Mouse (Mus musculus) midbrain, embryonic 13.5 days (tissue): ENCODE data around the gene Gm15155. TPM values are rescaled to one million over a fixed set of nuclear protein-coding genes. Genes with fewer than 3 reads are reported as not detected.

Experiments
- ATAC-seq: fragments of 200-750 bp; cut with Nextera tagmentation; 2 replicates; pipeline ENCODE4 v1.8.0; 2017; ENCODE audit warnings: mild to moderate bottlenecking, moderate TSS enrichment, moderate library complexity
- H3K27ac ChIP-seq: fragments of 300-500 bp; sonication (generic); 2 replicates; pipeline ENCODE4 v1.5.1; 2015; ENCODE audit warnings: inconsistent platforms, mild to moderate bottlenecking, moderate library complexity
- H3K27me3 ChIP-seq: fragments of 300-500 bp; sonication (generic); 2 replicates; pipeline ENCODE4 v1.6.1; 2015; ENCODE audit warnings: mild to moderate bottlenecking, inconsistent platforms
- H3K36me3 ChIP-seq: fragments of 300-500 bp; sonication (generic); 2 replicates; pipeline ENCODE4 v1.6.1; 2015; ENCODE audit warnings: mild to moderate bottlenecking, inconsistent platforms
- H3K4me1 ChIP-seq: fragments of 300-500 bp; sonication (generic); replicated peaks from 2 replicates; pipeline ENCODE4 v1.6.1; 2015; ENCODE audit warnings: inconsistent platforms
- H3K4me2 ChIP-seq: fragments of 300-500 bp; sonication (generic); replicated peaks from 2 replicates; pipeline ENCODE4 v1.6.1; 2015; ENCODE audit warnings: moderate library complexity, mild to moderate bottlenecking, inconsistent platforms
- H3K4me3 ChIP-seq: fragments of 300-500 bp; sonication (generic); replicated peaks from 2 replicates; pipeline ENCODE4 v1.5.1; 2015; ENCODE audit warnings: mild to moderate bottlenecking, inconsistent platforms
- H3K9ac ChIP-seq: fragments of 300-500 bp; sonication (generic); replicated peaks from 2 replicates; pipeline ENCODE4 v1.6.1; 2015; ENCODE audit warnings: mild to moderate bottlenecking, inconsistent platforms
- H3K9me3 ChIP-seq: fragments of 300-500 bp; sonication (generic); 2 replicates; pipeline ENCODE4 v1.6.1; 2016; ENCODE audit warnings: mild to moderate bottlenecking, inconsistent platforms
- WGBS: fragments of 180-500 bp; shearing (Covaris S2); methylation state at CpG from one replicate; pipeline ENCODE4 v1.1.7; 2015; 5-methylcytosine and 5-hydroxymethylcytosine counted together
- polyA plus RNA-seq: library from polyadenylated mRNA; unstranded; fragments of >200 nt; fragmentation: Nextera tagmentation; extraction: Ambion mirVana; gene quantifications from 2 replicates; pipeline ENCODE4 v1.2.1, GENCODE M21; 2015

Gm15155 gene
- polyA plus RNA-seq: not detected in 2 replicates

DNA sequence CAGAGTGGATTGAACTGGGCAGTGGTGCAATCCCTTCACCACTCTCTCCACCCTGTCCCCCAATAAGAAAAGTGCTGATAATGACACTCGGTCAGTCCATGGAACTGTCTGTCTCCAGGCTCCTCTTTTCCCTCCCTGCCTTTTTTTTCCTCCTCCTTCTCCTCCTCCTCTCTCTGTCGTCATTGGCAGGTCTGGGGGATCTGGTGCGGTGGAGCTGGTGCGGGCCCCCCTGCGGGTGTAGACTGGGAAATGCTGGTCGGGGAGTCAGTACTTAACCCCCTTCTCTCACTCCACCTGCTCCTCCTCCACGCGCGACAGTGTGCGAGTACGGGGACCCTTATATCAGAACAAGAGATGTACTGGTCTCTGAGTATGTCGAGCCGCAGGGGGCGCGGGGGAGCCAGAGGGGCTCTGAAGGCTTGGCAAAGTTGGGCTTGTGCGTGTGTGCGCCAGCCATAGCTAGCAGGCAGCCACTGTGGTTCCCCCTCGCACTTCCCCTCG lies at the start of gene Gm15155:
TSS of gene Gm15155 (plus strand) at position 401 of the 501 bp plus-strand sequence.
- peaks cover 21% of the 10 kb centered on the region; the same call in 1 of the 2 replicates for H3K27me3 ChIP-seq
- H3K4me2 ChIP-seq: peak within 1 kb of the TSS; percentile 79
- H3K27ac ChIP-seq: peak within 1 kb of the TSS; percentile 62; the same call in 1 of the 2 replicates
- no peaks in the 10 kb centered on the region for H3K36me3 ChIP-seq
- H3K4me3 ChIP-seq: peak within 1 kb of the TSS; percentile 52
- H3K4me1 ChIP-seq: no peaks in the 10 kb centered on the region
- ATAC-seq: peak; percentile 57
- peak within 1 kb of the TSS; percentile 64 for H3K9ac ChIP-seq
- no peaks in the 10 kb centered on the region for H3K9me3 ChIP-seq
- 24% methylated on average over 19 of the region's 19 CpGs for WGBS

DNA sequence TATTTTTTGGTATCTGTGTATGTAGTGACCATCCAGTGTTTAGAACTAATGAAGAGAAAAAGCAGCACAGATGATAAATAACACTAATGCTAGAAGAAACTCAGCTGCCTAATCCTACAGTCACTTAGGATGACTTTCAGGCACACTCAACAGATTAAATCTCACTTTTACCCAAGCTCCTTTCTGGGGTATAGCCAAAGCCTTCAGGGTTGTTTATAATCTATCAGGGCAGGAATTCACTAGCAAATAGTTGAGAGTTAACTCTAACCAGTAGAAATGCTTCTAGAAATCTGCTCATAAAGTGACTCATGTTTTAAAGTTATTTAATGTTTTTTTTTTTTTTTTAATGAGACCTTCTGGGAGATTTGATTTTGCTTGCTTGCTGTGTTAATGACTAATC lies 44.8 kb upstream of the Gm15155 start:
- Histone ChIP-seq H3K27me3 (no peaks in the 10 kb centered on the region), H3K4me2 (no peak overlapping the region), H3K9me3 (no peaks in the 10 kb centered on the region), H3K4me1 (no peaks in the 10 kb centered on the region), H3K9ac (no peak overlapping the region), H3K36me3 (no peaks in the 10 kb centered on the region), H3K4me3 (no peak overlapping the region), H3K27ac (no peak overlapping the region)
- no peak for ATAC-seq

DNA sequence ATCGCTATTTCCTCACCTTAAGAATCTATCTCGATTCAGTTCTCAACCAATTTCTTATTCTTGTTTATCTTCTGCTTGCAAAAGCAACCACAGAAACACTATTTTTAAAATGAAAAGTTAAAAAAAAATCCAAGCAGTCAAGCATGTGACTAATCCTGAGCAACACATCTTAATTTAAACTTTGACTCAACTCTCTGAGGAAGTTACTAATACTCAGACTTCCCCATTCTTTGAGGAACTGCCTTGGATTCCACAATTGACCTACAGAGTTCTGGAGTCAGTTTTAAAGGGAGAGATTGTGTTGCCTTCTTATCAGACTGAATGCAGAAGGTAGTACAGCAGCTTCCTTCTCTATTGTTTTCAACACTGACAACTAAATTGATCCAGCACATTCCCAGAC lies 40.0 kb upstream of the Gm15155 start:
- Histone ChIP-seq H3K4me2 (no peak overlapping the region), H3K27ac (no peak overlapping the region), H3K27me3 (no peaks in the 10 kb centered on the region), H3K4me1 (no peaks in the 10 kb centered on the region), H3K4me3 (no peak overlapping the region), H3K9me3 (no peaks in the 10 kb centered on the region), H3K36me3 (no peaks in the 10 kb centered on the region), H3K9ac (no peak overlapping the region)
- no peak for ATAC-seq
- 84% methylated on average over 2 of the region's 2 CpGs for WGBS

DNA sequence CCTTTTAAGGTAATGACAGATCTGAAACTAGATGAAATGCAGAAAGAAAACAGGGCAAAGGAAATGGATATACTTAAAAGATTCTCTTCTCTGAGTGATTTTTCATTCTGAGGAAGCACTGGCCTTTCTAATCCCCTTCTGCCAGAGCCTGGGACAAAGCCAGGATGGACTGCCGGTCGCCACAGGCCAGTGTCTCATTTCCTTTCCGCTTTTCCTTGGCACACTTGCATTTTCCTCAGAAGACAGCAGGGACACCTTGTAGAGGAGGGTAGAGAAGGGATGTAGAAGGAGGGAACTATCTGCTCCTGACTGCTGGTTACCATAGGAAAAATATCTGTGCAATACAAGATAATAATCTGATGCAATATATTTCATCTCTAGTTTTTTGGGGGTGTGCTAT lies 33.1 kb upstream of the Gm15155 start:
- H3K4me1 ChIP-seq: no peaks in the 10 kb centered on the region
- H3K27me3 ChIP-seq: no peaks in the 10 kb centered on the region
- no peak overlapping the region for H3K27ac ChIP-seq
- 87% methylated on average over 3 of the region's 3 CpGs for WGBS
- H3K4me2 ChIP-seq: no peak overlapping the region
- no peak for ATAC-seq
- H3K9ac ChIP-seq: no peak overlapping the region
- H3K9me3 ChIP-seq: no peaks in the 10 kb centered on the region
- H3K4me3 ChIP-seq: no peak overlapping the region
- no peaks in the 10 kb centered on the region for H3K36me3 ChIP-seq

DNA sequence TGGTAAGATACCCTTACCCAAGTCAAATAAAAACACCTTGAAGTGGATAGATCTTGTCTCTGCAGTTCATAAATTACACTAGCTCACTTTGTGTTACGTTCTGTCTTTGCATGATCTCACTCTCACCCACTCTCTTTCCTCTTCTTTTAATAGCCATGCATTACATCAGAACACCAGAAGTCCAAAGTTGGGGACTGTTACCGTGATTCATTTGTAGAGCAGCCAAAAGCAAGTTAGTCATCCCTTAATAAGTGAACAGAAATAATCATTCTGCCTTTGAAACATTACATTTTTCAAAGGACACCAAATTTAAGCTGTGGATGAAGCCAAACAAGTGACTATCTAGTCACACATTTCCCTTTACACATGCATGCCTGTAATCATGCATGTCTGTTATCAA lies 32.1 kb upstream of the Gm15155 start:
- H3K27ac ChIP-seq: no peak overlapping the region
- H3K4me1 ChIP-seq: no peaks in the 10 kb centered on the region
- H3K4me3 ChIP-seq: no peak overlapping the region
- H3K9me3 ChIP-seq: no peaks in the 10 kb centered on the region
- no peak for ATAC-seq
- 83% methylated on average over 2 of the region's 2 CpGs for WGBS
- H3K27me3 ChIP-seq: no peaks in the 10 kb centered on the region
- no peak overlapping the region for H3K9ac ChIP-seq
- no peak overlapping the region for H3K4me2 ChIP-seq
- no peaks in the 10 kb centered on the region for H3K36me3 ChIP-seq

DNA sequence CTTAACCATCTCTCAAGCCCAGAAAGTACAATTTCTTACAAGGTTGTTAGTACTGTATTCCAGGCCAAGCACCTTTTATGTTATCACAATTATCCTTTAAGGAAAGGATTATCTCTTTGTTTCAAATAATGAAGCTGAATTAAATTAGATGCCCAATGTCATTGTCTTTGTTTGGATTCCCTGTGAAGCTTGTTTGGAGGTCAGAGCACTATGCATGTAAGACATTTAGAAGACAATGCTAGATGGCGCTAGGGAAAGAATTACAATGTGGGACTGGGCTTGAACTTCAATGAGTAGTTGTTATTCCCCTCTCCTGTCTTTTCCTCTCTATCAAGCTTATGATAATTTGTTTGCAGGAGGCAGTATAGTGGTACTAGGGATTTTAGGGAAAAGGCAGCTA lies 29.9 kb upstream of the Gm15155 start:
- 32% methylated on average over 1 of the region's 1 CpGs for whole genome bisulfite sequencing
- Histone ChIP-seq H3K9me3 (no peaks in the 10 kb centered on the region), H3K4me3 (no peak overlapping the region), H3K36me3 (no peaks in the 10 kb centered on the region), H3K4me1 (no peaks in the 10 kb centered on the region), H3K27me3 (no peaks in the 10 kb centered on the region), H3K9ac (no peak overlapping the region), H3K27ac (no peak overlapping the region), H3K4me2 (no peak overlapping the region)
- no peak for ATAC-seq

DNA sequence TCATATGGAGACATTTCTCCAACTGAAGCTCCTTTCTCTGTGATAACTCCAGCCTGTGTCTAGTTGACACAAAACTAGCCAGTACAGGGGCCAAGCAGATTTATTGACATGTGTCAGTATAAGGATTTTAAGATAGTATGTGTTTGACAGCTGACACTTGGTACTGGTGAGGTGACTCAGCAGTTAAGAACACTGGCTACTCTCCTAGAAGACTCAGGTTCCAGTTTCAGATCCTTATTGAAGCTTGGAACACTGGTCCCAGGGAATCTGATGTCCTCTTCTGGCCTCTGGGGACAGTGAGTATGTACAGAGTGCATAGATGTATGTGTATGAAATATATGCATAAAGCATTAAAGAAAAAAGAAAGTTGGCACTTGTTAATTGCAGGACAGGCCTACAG lies 28.2 kb upstream of the Gm15155 start:
- no peaks in the 10 kb centered on the region for H3K9me3 ChIP-seq
- H3K9ac ChIP-seq: no peak overlapping the region
- H3K36me3 ChIP-seq: no peaks in the 10 kb centered on the region
- H3K4me3 ChIP-seq: no peak overlapping the region
- no peak for ATAC-seq
- H3K27me3 ChIP-seq: no peaks in the 10 kb centered on the region
- no peak overlapping the region for H3K27ac ChIP-seq
- H3K4me1 ChIP-seq: no peaks in the 10 kb centered on the region
- no peak overlapping the region for H3K4me2 ChIP-seq

DNA sequence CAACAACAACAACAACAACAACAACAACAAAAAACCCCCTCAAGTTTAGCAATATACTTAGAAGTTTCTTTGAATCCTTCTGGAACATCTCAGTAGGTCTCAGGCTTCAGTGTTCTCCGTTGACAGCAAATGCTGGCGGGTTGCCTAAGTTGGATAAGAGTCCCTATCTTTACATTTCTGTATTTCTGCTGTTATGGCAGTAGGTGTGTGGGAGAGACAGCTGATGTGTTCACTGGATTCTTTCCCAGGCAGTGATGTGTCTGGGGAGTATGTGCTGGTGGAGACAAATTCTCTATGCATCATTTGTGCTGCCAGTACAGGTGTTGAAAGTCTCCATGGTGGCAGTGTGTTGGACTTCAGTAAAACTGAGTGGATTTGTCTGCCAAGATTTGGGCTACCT lies 23.3 kb upstream of the Gm15155 start:
- H3K4me2 ChIP-seq: no peak overlapping the region
- no peak overlapping the region for H3K27ac ChIP-seq
- no peak overlapping the region for H3K9ac ChIP-seq
- H3K27me3 ChIP-seq: no peaks in the 10 kb centered on the region
- no peaks in the 10 kb centered on the region for H3K36me3 ChIP-seq
- no peaks in the 10 kb centered on the region for H3K4me1 ChIP-seq
- H3K4me3 ChIP-seq: no peak overlapping the region
- no peak for ATAC-seq
- 91% methylated on average over 2 of the region's 2 CpGs for WGBS
- H3K9me3 ChIP-seq: no peaks in the 10 kb centered on the region

DNA sequence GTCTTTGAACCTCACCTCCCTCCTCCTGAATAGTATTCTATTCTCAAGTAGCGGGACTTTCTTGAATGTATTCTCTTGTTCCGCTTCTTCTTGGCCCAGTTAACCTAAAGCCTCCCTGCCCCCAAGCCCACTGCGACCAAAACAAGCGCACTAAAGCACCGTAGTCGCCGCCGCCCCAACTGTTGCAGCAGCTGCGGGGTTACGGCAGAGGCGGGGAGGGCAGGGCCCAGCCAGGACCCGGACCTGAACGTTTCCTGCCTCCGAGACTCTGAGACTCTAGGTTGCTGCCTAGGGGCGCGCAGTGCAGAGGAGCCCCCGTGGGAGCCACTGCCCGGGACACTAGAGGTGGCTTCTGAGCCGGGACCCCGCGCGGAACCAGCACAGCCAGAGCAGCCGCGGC lies 2.0 kb upstream of the Gm15155 start:
- H3K4me2 ChIP-seq: peak overlapping the region; percentile 79
- H3K27me3 ChIP-seq: peaks cover 21% of the 10 kb centered on the region; the same call in 1 of the 2 replicates
- H3K9ac ChIP-seq: peak overlapping the region; percentile 64
- ATAC-seq: peak; percentile 41
- no peaks in the 10 kb centered on the region for H3K4me1 ChIP-seq
- no peaks in the 10 kb centered on the region for H3K36me3 ChIP-seq
- peak overlapping the region; percentile 62; the same call in 1 of the 2 replicates for H3K27ac ChIP-seq
- peak overlapping the region; percentile 52 for H3K4me3 ChIP-seq
- 20% methylated on average over 24 of the region's 24 CpGs for WGBS
- no peaks in the 10 kb centered on the region for H3K9me3 ChIP-seq

DNA sequence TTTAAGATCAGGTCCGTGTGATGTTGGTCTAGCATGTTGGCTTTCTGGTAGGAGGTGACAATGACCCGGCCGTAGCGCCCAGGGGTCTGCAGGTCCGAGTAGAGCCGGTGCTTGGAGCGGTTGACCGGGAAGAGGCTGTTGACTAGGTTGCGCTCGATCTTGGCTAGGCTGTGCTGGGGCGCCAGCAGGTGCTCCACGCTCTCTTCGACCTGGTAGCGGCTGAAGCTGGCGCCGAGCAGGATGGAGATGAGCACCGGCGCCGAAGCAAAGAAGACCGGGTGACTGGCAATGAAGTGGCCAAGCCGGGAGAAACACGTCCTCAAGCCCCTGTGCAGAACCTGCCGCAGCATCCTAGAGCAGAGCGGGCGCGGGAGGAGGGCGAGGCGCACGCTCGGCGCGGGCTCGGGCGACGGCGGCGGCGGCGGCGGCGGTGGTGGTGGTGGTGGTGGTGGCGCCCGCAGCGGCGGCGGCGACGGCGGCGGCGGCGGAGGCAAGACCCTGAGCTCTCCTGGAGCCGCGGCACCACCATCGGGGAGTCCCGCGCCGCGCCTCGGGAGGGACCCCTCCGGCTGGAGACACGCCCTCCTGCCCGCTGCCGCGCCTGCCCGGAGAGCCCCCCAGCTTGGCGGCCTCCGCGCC lies 1.5 kb upstream of the Gm15155 start:
- 28% methylated on average over 27 of the region's 69 CpGs for WGBS
- Histone ChIP-seq H3K27ac (peak overlapping the region; percentile 62), H3K4me2 (peak overlapping the region; percentile 79), H3K27me3 (peaks cover 21% of the 10 kb centered on the region; the same call in 1 of the 2 replicates), H3K36me3 (no peaks in the 10 kb centered on the region), H3K4me1 (no peaks in the 10 kb centered on the region), H3K9me3 (no peaks in the 10 kb centered on the region), H3K4me3 (peak overlapping the region; percentile 52), H3K9ac (peak overlapping the region; percentile 64)
- peak; percentile 78 for ATAC-seq

DNA sequence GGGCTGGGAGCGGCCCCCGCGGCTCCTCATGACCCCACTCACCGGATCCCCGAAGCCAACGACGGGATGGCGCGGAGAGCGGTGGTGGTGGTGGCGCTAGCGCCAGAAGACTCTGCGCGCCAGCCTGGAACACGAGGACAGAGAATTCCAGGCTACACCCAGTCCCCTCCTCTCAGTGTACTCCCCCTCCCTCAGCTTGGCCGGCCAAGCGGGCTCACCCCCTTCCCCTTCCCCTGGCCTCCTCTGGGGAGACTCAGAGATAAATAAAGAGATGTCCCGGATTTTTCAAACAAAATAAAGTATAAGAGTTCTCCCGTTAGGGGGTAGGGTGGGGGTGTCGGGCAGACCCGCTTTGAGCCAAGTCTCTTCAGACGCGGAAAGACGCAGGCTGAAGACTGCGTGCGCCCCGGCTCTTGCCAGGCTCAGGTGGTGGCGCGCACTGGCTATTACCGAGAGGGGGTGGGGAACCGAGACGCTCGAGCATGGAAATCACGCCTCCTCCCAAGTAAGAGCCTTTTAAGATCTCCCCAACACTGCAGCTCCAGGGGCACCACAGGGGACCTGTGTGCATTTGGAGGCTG lies 750 bp upstream of the Gm15155 start, which contains the start of gene Ptchd1:
TSS of gene Ptchd1 (minus strand) at position 114 of the 581 bp plus-strand sequence.
- no peaks in the 10 kb centered on the region for H3K9me3 ChIP-seq
- peak within 1 kb of the TSS; percentile 64 for H3K9ac ChIP-seq
- H3K4me3 ChIP-seq: peak within 1 kb of the TSS; percentile 52
- 20% methylated on average over 30 of the region's 34 CpGs for WGBS
- H3K4me2 ChIP-seq: peak within 1 kb of the TSS; percentile 79
- no peaks in the 10 kb centered on the region for H3K4me1 ChIP-seq
- no peaks in the 10 kb centered on the region for H3K36me3 ChIP-seq
- ATAC-seq: peak; percentile 86
- H3K27ac ChIP-seq: peak within 1 kb of the TSS; percentile 62
- H3K27me3 ChIP-seq: peaks cover 21% of the 10 kb centered on the region; the same call in 1 of the 2 replicates

DNA sequence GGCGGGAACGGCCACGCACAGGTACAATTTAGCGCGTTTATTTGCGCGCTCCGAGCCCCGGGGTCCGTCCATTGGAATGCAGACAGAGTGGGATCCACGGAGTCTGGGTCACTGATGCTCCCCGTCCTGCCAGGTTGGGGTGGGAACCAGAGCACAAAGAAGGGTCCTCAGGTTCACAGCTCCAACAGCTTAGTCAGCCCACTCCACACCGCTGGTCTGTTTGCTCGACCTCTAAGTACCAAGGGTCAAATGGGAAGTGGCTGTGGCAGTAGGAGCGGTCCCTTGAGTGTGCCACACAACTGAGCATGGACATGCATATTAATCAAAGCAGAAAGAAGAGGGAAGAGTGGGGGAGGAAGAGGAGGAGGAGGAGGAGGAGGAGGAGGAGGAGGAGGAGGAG lies 354 bp downstream of the Gm15155 start:
- H3K36me3 ChIP-seq: no peaks in the 10 kb centered on the region
- H3K4me2 ChIP-seq: peak overlapping the region; percentile 79
- peak; percentile 32; the same call in 1 of the 2 replicates for ATAC-seq
- H3K9me3 ChIP-seq: no peaks in the 10 kb centered on the region
- no peak overlapping the region for H3K27ac ChIP-seq
- no peaks in the 10 kb centered on the region for H3K4me1 ChIP-seq
- 12% methylated on average over 15 of the region's 15 CpGs for WGBS
- H3K4me3 ChIP-seq: peak overlapping the region; percentile 52
- peak overlapping the region; percentile 64; the same call in 1 of the 2 replicates for H3K9ac ChIP-seq
- peaks cover 21% of the 10 kb centered on the region; the same call in 1 of the 2 replicates for H3K27me3 ChIP-seq
